Mouse (Mus musculus) CH12.LX (cell line): Measurements from ENCODE around the gene Olfr763. TPM values are rescaled to one million over a fixed set of nuclear protein-coding genes. Genes with fewer than 3 reads are reported as not detected.
A peak's percentile ranks its signal among the peaks of the same experiment; 100 is the strongest.

ENCODE experiments used
- DNase-seq: peaks from one replicate; pipeline ENCODE4 v3.0.0-alpha.2; 2013; ENCODE audit errors: extremely low read depth
- H3K27ac ChIP-seq: 2 replicates; pipeline ENCODE4 v1.5.1; 2012; ENCODE audit warnings: low read depth, mild to moderate bottlenecking, control low read depth, moderate library complexity; ENCODE audit not compliant: insufficient read depth
- H3K27me3 ChIP-seq: replicated peaks from 2 replicates; pipeline ENCODE3; 2012; ENCODE audit warnings: inconsistent platforms
- H3K36me3 ChIP-seq, 2 experiments: replicated peaks in 1 of 2; 2 replicates each; pipeline versions ENCODE3 to v1.6.1; 2012; ENCODE audit warnings: inconsistent platforms in 1 of 2, low read length in 1 of 2, mild to moderate bottlenecking in 1 of 2, mixed read lengths in 1 of 2, moderate library complexity in 1 of 2; ENCODE audit not compliant: control insufficient read depth in 1 of 2, insufficient read depth in 1 of 2
- H3K4me1 ChIP-seq, 2 experiments: 2 replicates each; pipeline ENCODE4 v1.6.1; 2012; ENCODE audit warnings: inconsistent platforms in 1 of 2, moderate library complexity in 1 of 2; ENCODE audit not compliant: insufficient read depth in 2 of 2, control insufficient read depth in 1 of 2
- H3K4me2 ChIP-seq: 2 replicates; pipeline ENCODE4 v1.6.1; 2012; ENCODE audit warnings: low read depth, mild to moderate bottlenecking, control low read depth; ENCODE audit not compliant: poor library complexity, insufficient read depth, severe bottlenecking
- H3K4me3 ChIP-seq, 3 experiments: fragments of 150-350 bp in 1 of 3; sonication (generic) in 1 of 3; replicated peaks in 1 of 3; 2 replicates each; pipeline versions ENCODE3 to v1.5.1; 2011 to 2012; ENCODE audit warnings: low read depth in 2 of 3, low read length in 2 of 3, mild to moderate bottlenecking in 2 of 3, moderate library complexity in 2 of 3, control low read depth in 1 of 3, improper control_type of control experiment in 1 of 3, inconsistent platforms in 1 of 3, mixed read lengths in 1 of 3; ENCODE audit not compliant: poor library complexity in 1 of 3
- H3K79me2 ChIP-seq: replicated peaks from 2 replicates; pipeline ENCODE4 v1.6.1; 2012; ENCODE audit warnings: mild to moderate bottlenecking, moderate library complexity; ENCODE audit not compliant: control insufficient read depth, poor library complexity, insufficient read depth, severe bottlenecking; ENCODE audit errors: extremely low read depth
- H3K9ac ChIP-seq: 2 replicates; pipeline ENCODE4 v1.6.1; 2012; ENCODE audit warnings: low read depth, mild to moderate bottlenecking, control low read depth, moderate library complexity; ENCODE audit not compliant: insufficient read depth
- H3K9me3 ChIP-seq: replicated peaks from 2 replicates; pipeline ENCODE3; 2012; ENCODE audit warnings: low read length, inconsistent platforms, mixed read lengths
- CTCF ChIP-seq, 2 experiments: IDR thresholded peaks in 1 of 2; conservative IDR thresholded peaks in 1 of 2; 2 replicates each; pipeline ENCODE4 v1.5.1; 2011 to 2012; ENCODE audit warnings: low read depth in 2 of 2, low read length in 2 of 2, improper control_type of control experiment in 1 of 2, inconsistent platforms in 1 of 2, mild to moderate bottlenecking in 1 of 2, moderate library complexity in 1 of 2
- GABPA ChIP-seq: IDR thresholded peaks from 2 replicates; pipeline ENCODE4 v1.6.1; 2012; ENCODE audit warnings: low read depth, low read length, improper control_type of control experiment, inconsistent platforms; ENCODE audit not compliant: insufficient replicate concordance
- HCFC1 ChIP-seq: IDR thresholded peaks from 2 replicates; pipeline ENCODE4 v1.6.1; 2012; ENCODE audit warnings: low read depth, mild to moderate bottlenecking, inconsistent platforms, low read length, improper control_type of control experiment
- IRF4 ChIP-seq: IDR thresholded peaks from 2 replicates; pipeline ENCODE4 v1.6.1; 2014; ENCODE audit warnings: low read depth, mild to moderate bottlenecking, inconsistent platforms, low read length, improper control_type of control experiment
- MAX ChIP-seq: IDR thresholded peaks from 2 replicates; pipeline ENCODE4 v1.6.1; 2011; ENCODE audit warnings: low read length, improper control_type of control experiment
- MAZ ChIP-seq: IDR thresholded peaks from 2 replicates; pipeline ENCODE4 v1.6.1; 2012; ENCODE audit warnings: low read depth, mild to moderate bottlenecking, inconsistent platforms, low read length, improper control_type of control experiment, moderate library complexity
- MEF2A ChIP-seq: IDR thresholded peaks from 2 replicates; pipeline ENCODE4 v1.6.1; 2014; ENCODE audit warnings: low read depth, mild to moderate bottlenecking, inconsistent platforms, low read length, improper control_type of control experiment, borderline replicate concordance
- MXI1 ChIP-seq: IDR thresholded peaks from 2 replicates; pipeline ENCODE4 v1.6.1; 2011; ENCODE audit warnings: mild to moderate bottlenecking, low read depth, low read length, improper control_type of control experiment
- NRF1 ChIP-seq: IDR thresholded peaks from 2 replicates; pipeline ENCODE4 v1.6.1; 2014; ENCODE audit warnings: low read depth, mild to moderate bottlenecking, inconsistent platforms, low read length, improper control_type of control experiment, moderate library complexity
- PAX5 ChIP-seq: IDR thresholded peaks from 2 replicates; pipeline ENCODE4 v1.6.1; 2012; ENCODE audit warnings: low read length, inconsistent platforms, mixed read lengths
- RAD21 ChIP-seq: IDR thresholded peaks from 2 replicates; pipeline ENCODE4 v1.6.1; 2011; ENCODE audit warnings: low read depth, mild to moderate bottlenecking, low read length, improper control_type of control experiment, moderate library complexity
- SMC3 ChIP-seq: IDR thresholded peaks from 2 replicates; pipeline ENCODE4 v1.6.1; 2011; ENCODE audit warnings: low read depth, low read length, improper control_type of control experiment
- TBP ChIP-seq: conservative IDR thresholded peaks from 2 replicates; pipeline ENCODE4 v1.6.1; 2011; ENCODE audit warnings: low read depth, low read length, improper control_type of control experiment
- USF1 ChIP-seq: IDR thresholded peaks from 2 replicates; pipeline ENCODE4 v1.6.1; 2014; ENCODE audit warnings: low read depth, mild to moderate bottlenecking, inconsistent platforms, low read length, improper control_type of control experiment
- ZC3H11A ChIP-seq: IDR thresholded peaks from 2 replicates; pipeline ENCODE4 v1.6.1; 2012; ENCODE audit warnings: low read depth, mild to moderate bottlenecking, inconsistent platforms, low read length, improper control_type of control experiment
- dilution Hi-C: fragments of 300-500 bp; cut with MboI; formaldehyde crosslinking; loops from 2 replicates; pipeline ENCODE4 v1.14.3; 2020; ENCODE audit warnings: low sequenced_read_pairs; ENCODE audit not compliant: extremely low pct_unique_long_range_greater_than_20kb, extremely low pct_ligation_motif_present
- in situ Hi-C: fragments of 300-500 bp; cut with MboI; formaldehyde crosslinking; loops from 3 replicates; pipeline ENCODE4 v1.14.3; 2019; ENCODE audit warnings: low sequenced_read_pairs, low pct_ligation_motif_present, low pct_unique_long_range_greater_than_20kb, mixed read lengths
- polyA plus RNA-seq: library from polyadenylated mRNA; unstranded; fragments of >175 nt; gene quantifications from 2 replicates; pipeline ENCODE4 v1.2.1, GENCODE M21; 2012; ENCODE audit warnings: low read depth; ENCODE audit not compliant: insufficient read length
- total RNA-seq, 2 experiments: library from RNA; depleted of rRNA; stranded (reverse); fragments of 300-350 nt in 1 of 2; fragments of >200 nt in 1 of 2; gene quantifications; 2 replicates each; pipeline ENCODE4 v1.2.3; 2012 to 2014

The Olfr763 gene
- total and polyA plus RNA-seq, 3 experiments, result not detected

- Histone ChIP-seq H3K79me2 (no peaks in the 10 kb centered on the region), H3K27me3 (no peaks in the 10 kb centered on the region), H3K4me3 (no peak overlapping the region), H3K9me3 (no peaks in the 10 kb centered on the region), H3K9ac (no peak overlapping the region), H3K4me2 (no peak overlapping the region), H3K4me1 (peaks cover 0 to 12% of the 10 kb centered on the region in 2 experiments; a peak in 2 of 4 replicates), H3K36me3 (no peaks in the 10 kb centered on the region), H3K27ac (no peak overlapping the region)
- dilution Hi-C loops (no loop called here), in situ Hi-C loops (no loop called here)
- no peak for TF ChIP-seq NRF1
- TF ChIP-seq MAX, result no peak
- no peak for TF ChIP-seq IRF4
- no peak for TF ChIP-seq ZC3H11A
- TF ChIP-seq GABPA, result no peak
- no peak for TF ChIP-seq MXI1
- TF ChIP-seq PAX5, result no peak
- TF ChIP-seq MEF2A, result no peak
- no peak for TF ChIP-seq MAZ
- TF ChIP-seq USF1, result no peak
- no peak for TF ChIP-seq TBP
- no peak for DNase-seq
Measured at GRCm38 (mm10) chr10:128976395-128976794, 34.2 kb upstream of the Olfr763 start.

DNA sequence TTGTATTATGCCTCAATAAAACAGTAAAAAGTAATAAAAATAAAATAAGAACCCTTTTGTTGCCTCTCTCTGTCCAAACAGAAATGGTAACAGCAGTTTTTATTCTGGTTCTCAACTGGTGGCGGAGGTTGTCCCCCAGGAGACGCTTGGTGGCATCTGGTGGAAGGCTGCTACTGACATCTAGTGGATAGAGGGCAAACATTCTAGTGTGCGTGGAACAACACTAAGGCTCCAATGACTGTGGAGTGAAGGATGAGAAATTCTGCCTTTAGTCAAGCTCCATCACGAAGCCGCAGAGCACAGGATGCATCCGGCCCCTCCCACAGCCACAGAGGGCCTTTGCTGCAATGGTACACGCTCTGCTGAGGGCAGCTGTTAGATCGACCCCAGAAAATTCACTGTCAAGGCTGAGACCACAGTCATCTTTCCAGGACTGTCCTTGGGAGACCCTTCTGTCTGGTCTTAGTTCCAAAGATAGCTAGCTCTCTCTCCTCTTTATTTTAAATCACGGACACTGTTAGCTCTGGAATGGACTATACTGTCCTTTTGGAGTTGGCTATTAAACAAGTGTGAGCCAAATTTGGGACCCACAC, 33.0 kb upstream of the Olfr763 start:
- Histone ChIP-seq H3K4me2 (0 out of 2 replicates have a peak overlapping the region, but pooled peaks have one; percentile 32), H3K4me1 (peaks cover 0 to 12% of the 10 kb centered on the region in 2 experiments; a peak in 2 of 4 replicates), H3K9ac (no peak overlapping the region), H3K36me3 (no peaks in the 10 kb centered on the region), H3K27me3 (no peaks in the 10 kb centered on the region), H3K9me3 (no peaks in the 10 kb centered on the region), H3K4me3 (no peak overlapping the region), H3K27ac (no peak overlapping the region), H3K79me2 (no peaks in the 10 kb centered on the region)
- peak; percentile 50 for DNase-seq
- TF ChIP-seq HCFC1 (no peak), SMC3 (peak; percentile 63), RAD21 (peak; percentile 90), CTCF (conservative IDR thresholded peaks at IDR 0.05 in 1 of 2, IDR thresholded peaks at IDR 0.05 in 1 of 2; ENCODE audit: low read depth in 2 of 2, low read length in 2 of 2) (peak; percentile 50 to 91; a peak in 3 of 4 replicates)
- dilution Hi-C loops, result no loop called here
- in situ Hi-C loops, result no loop called here
